Mouse (Mus musculus) hematopoietic multipotent progenitor cell, adult 10-12 weeks (in vitro differentiated cells): ENCODE measurements around the gene Ckmt2. TPM values are rescaled to one million over a fixed set of nuclear protein-coding genes. Genes with fewer than 3 reads are reported as not detected.

Experiments used
- polyA plus RNA-seq: library from polyadenylated mRNA; stranded (reverse); fragments of >175 nt; gene quantifications from 2 replicates; pipeline ENCODE4 v1.2.3, GENCODE M21; 2012; ENCODE audit warnings: low replicate concordance

Gene Ckmt2
- polyA plus RNA-seq, result not detected in 2 replicates

DNA sequence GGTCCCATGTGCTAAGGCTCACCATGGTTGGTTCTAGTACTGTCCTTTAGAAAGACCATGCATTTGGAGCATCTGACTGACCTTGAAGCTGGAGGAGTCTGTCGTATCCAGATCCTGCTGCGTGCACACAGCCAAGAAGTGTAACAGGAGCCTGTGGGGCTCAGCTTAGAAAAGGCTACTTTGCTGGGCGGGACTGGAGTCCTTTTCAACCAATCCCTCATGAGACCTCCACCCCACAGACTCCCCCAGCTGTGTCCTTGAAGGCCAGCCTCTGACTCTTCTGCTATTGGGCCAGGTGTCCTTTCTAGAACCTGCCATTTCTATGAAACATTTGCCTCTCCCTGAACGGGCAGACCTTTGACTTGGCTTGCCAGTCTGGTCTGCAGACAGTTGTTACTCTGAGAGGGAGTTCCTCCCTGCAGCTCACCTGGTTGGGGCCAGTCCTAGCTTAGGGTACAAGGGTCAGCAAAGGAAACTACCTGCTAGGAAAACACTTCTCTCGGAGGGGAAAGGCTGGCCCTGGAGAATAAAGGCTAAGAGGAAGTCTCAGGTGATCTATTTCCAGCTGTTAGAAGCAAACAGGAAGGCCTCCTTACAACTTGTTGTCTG lies at the start of gene Ckmt2:
Ckmt2 (minus strand) TSS at position 145 of the 609 bp plus-strand sequence.

DNA sequence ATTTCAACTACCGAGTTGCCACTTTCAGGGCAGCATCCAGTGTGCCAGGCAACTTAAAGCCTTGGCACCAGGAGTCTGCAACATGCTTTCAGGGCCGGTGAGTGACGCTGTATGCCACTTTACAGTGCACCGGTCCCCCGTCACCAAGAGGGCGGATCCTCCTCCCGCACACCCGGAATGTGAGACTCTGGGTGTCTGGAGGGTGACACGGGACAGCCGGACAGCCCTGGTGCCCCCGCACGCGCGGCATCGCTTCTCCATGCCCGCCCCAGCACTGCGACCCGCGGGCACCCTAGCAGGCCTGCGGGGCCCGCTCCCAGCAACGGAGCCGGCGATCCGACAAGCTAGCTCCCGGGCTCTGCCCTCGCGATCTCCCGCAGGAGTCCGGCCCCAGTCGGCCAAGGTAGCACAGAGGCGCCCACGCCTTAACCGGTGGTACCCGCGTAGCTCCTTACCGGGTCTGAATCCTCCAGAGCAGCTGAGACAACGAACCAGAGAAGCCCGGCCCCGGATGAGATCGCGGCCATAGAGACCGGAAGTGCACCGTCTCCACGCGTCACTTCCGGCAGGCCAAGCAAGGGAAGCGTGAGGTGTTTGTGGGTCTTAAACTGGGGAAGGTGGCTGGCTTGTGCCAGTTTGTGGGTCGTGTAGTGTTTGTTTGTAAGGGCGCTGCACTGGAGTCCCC lies 69.4 kb downstream of the Ckmt2 start, which contains the start of gene Zcchc9:
Zcchc9 (minus strand) TSS at position 551 of the 685 bp plus-strand sequence.

Other genes starting within 250 kb of the Ckmt2 start
- not detected in 2 replicates for gene Acot12, start 135.4 kb downstream of the Ckmt2 start, polyA plus RNA-seq
- 0.71 and 5.0 TPM in 2 replicates for gene Zcchc9, start 69.2 kb downstream of the Ckmt2 start, polyA plus RNA-seq